Mouse (Mus musculus) brown adipose tissue, adult 24 weeks (tissue): ENCODE measurements around the gene Cmtm7. TPM values are rescaled to one million over a fixed set of nuclear protein-coding genes. Genes with fewer than 3 reads are reported as not detected.
A peak's percentile ranks its signal among the peaks of the same experiment; 100 is the strongest.

ENCODE experiments used
- H3K27ac ChIP-seq: fragments of 200-500 bp; replicated peaks from 2 replicates; pipeline ENCODE4 v1.5.1; 2012; ENCODE audit warnings: low read depth, mild to moderate bottlenecking, low read length
- H3K4me1 ChIP-seq: fragments of 200-500 bp; 2 replicates; pipeline ENCODE4 v1.6.1; 2012; ENCODE audit warnings: low read length, mixed read lengths; ENCODE audit not compliant: control insufficient read depth, insufficient read depth, insufficient read length
- H3K4me3 ChIP-seq: fragments of 200-500 bp; 2 replicates; pipeline ENCODE4 v1.5.1; 2012; ENCODE audit warnings: low read depth, mild to moderate bottlenecking, low read length, moderate library complexity; ENCODE audit not compliant: insufficient read depth
- polyA plus RNA-seq: library from polyadenylated mRNA; stranded (reverse); fragments of >200 nt; gene quantifications from 2 replicates; pipeline ENCODE4 v1.2.4, GENCODE M21; 2012; ENCODE audit not compliant: missing spikeins, insufficient read depth, insufficient read length

Cmtm7 gene
- polyA plus RNA-seq, 1 experiment, result 7.8 TPM

GRCm38 (mm10) chr9:114760353-114760752 lies 21.3 kb downstream of the Cmtm7 start:
- no peak overlapping the region for H3K4me3 ChIP-seq
- H3K4me1 ChIP-seq, result no peaks in the 10 kb centered on the region
- H3K27ac ChIP-seq, result no peak overlapping the region

GRCm38 (mm10) chr9:114759886-114760285 lies 21.8 kb downstream of the Cmtm7 start:
- no peak overlapping the region for H3K4me3 ChIP-seq
- H3K4me1 ChIP-seq, result no peaks in the 10 kb centered on the region
- H3K27ac ChIP-seq, result no peak overlapping the region

GRCm38 (mm10) chr9:114758801-114759200 lies 22.9 kb downstream of the Cmtm7 start:
- Histone ChIP-seq H3K27ac (no peak overlapping the region), H3K4me3 (no peak overlapping the region), H3K4me1 (no peaks in the 10 kb centered on the region)

- H3K4me1 ChIP-seq, result no peaks in the 10 kb centered on the region
- H3K4me3 ChIP-seq, result no peak overlapping the region
- no peak overlapping the region for H3K27ac ChIP-seq
These were observed 23.4 kb downstream of the Cmtm7 start for GRCm38 (mm10) chr9:114758272-114758671.

- no peak overlapping the region for H3K27ac ChIP-seq
These were observed 28.7 kb downstream of the Cmtm7 start for GRCm38 (mm10) chr9:114752863-114753484.

GRCm38 (mm10) chr9:114752311-114752710 lies 29.3 kb downstream of the Cmtm7 start:
- Histone ChIP-seq H3K4me3 (no peak overlapping the region), H3K4me1 (no peaks in the 10 kb centered on the region), H3K27ac (no peak overlapping the region)

More at GRCm38 (mm10) chr9:114752863-114753484, 28.7 kb downstream of the Cmtm7 start:
- Histone ChIP-seq H3K4me3 (peak overlapping the region; percentile 66), H3K4me1 (no peaks in the 10 kb centered on the region)

- Histone ChIP-seq H3K4me3 (no peak overlapping the region), H3K27ac (no peak overlapping the region), H3K4me1 (no peaks in the 10 kb centered on the region)
These were observed 30.1 kb downstream of the Cmtm7 start for GRCm38 (mm10) chr9:114751582-114751981.

GRCm38 (mm10) chr9:114747466-114747865 lies 34.2 kb downstream of the Cmtm7 start:
- no peak overlapping the region for H3K4me3 ChIP-seq
- H3K27ac ChIP-seq, result no peak overlapping the region
- peaks cover 4% of the 10 kb centered on the region for H3K4me1 ChIP-seq

GRCm38 (mm10) chr9:114747012-114747411 lies 34.6 kb downstream of the Cmtm7 start:
- H3K27ac ChIP-seq, result no peak overlapping the region
- H3K4me1 ChIP-seq, result peaks cover 7% of the 10 kb centered on the region
- H3K4me3 ChIP-seq, result no peak overlapping the region

GRCm38 (mm10) chr9:114745654-114746053 lies 36.0 kb downstream of the Cmtm7 start:
- H3K4me3 ChIP-seq, result no peak overlapping the region
- 0 out of 2 replicates have a peak overlapping the region, but pooled peaks have one; percentile 15 for H3K27ac ChIP-seq
- H3K4me1 ChIP-seq, result peaks cover 7% of the 10 kb centered on the region

- Histone ChIP-seq H3K4me3 (no peak overlapping the region), H3K27ac (peak overlapping the region; percentile 15; the same call in 1 of the 2 replicates), H3K4me1 (peaks cover 7% of the 10 kb centered on the region)
These were observed 36.5 kb downstream of the Cmtm7 start for GRCm38 (mm10) chr9:114745163-114745562.

- Histone ChIP-seq H3K4me1 (peaks cover 7% of the 10 kb centered on the region), H3K27ac (no peak overlapping the region; the same call in 1 of the 2 replicates), H3K4me3 (no peak overlapping the region)
These were observed 38.9 kb downstream of the Cmtm7 start for GRCm38 (mm10) chr9:114742731-114743130.

GRCm38 (mm10) chr9:114740336-114740735 lies 41.3 kb downstream of the Cmtm7 start:
- Histone ChIP-seq H3K4me3 (no peak overlapping the region), H3K27ac (no peak overlapping the region), H3K4me1 (peaks cover 17% of the 10 kb centered on the region)

GRCm38 (mm10) chr9:114736442-114736841 lies 45.2 kb downstream of the Cmtm7 start:
- Histone ChIP-seq H3K27ac (no peak overlapping the region), H3K4me1 (peaks cover 19% of the 10 kb centered on the region), H3K4me3 (no peak overlapping the region)

GRCm38 (mm10) chr9:114733238-114733637 lies 48.4 kb downstream of the Cmtm7 start:
- H3K4me3 ChIP-seq, result no peak overlapping the region
- H3K27ac ChIP-seq, result no peak overlapping the region
- H3K4me1 ChIP-seq, result peaks cover 19% of the 10 kb centered on the region
